Mouse (Mus musculus): Measurements from ENCODE around the gene Angptl8. TPM values are rescaled to one million over a fixed set of nuclear protein-coding genes. Genes with fewer than 3 reads are reported as not detected.
"Not testable (repeated sequence)": the region's sequence is repeated elsewhere in the genome, so short reads cannot be mapped to it uniquely, and the experiment has no call there.

Angptl8 gene
- total RNA-seq, 2 experiments from 2014 or later: not detected

GRCm38 (mm10) chr9:21847425-21847824 lies 12.1 kb downstream of the Angptl8 start:
- no peak for DNase-seq (ENCODE audit: extremely low spot score in 1 of 2, low spot score in 1 of 2)

- no peak for DNase-seq (ENCODE audit: extremely low spot score in 1 of 2, low spot score in 1 of 2)
These were observed 12.6 kb downstream of the Angptl8 start for GRCm38 (mm10) chr9:21847926-21848325.

- DNase-seq (ENCODE audit: extremely low spot score in 1 of 2, low spot score in 1 of 2): no peak
These were observed 14.7 kb downstream of the Angptl8 start for GRCm38 (mm10) chr9:21849691-21850677.

- DNase-seq (ENCODE audit: extremely low spot score in 1 of 2, low spot score in 1 of 2): no peak
These were observed 15.8 kb downstream of the Angptl8 start for GRCm38 (mm10) chr9:21851084-21851483.

GRCm38 (mm10) chr9:21852128-21853091 lies 17.1 kb downstream of the Angptl8 start, which contains the start of gene Dock6:
Gene Dock6 (minus strand): TSS chr9:21852635.
- peak; percentile 48 to 64 for DNase-seq (ENCODE audit: extremely low spot score in 1 of 2, low spot score in 1 of 2)

GRCm38 (mm10) chr9:21853961-21854360 lies 18.7 kb downstream of the Angptl8 start:
- no peak for DNase-seq (ENCODE audit: extremely low spot score in 1 of 2, low spot score in 1 of 2)

GRCm38 (mm10) chr9:21854894-21855293 lies 19.6 kb downstream of the Angptl8 start:
- no peak for DNase-seq (ENCODE audit: extremely low spot score in 1 of 2, low spot score in 1 of 2)

GRCm38 (mm10) chr9:21857501-21857900 lies 22.2 kb downstream of the Angptl8 start:
- DNase-seq (ENCODE audit: extremely low spot score in 1 of 2, low spot score in 1 of 2): no peak

GRCm38 (mm10) chr9:21858084-21858483 lies 22.8 kb downstream of the Angptl8 start:
- DNase-seq (ENCODE audit: extremely low spot score in 1 of 2, low spot score in 1 of 2): no peak

- DNase-seq (ENCODE audit: extremely low spot score in 1 of 2, low spot score in 1 of 2): no peak
These were observed 24.3 kb downstream of the Angptl8 start for GRCm38 (mm10) chr9:21859606-21860005.

- not testable (repeated sequence) for DNase-seq (ENCODE audit: extremely low spot score in 1 of 2, low spot score in 1 of 2)
These were observed 25.0 kb downstream of the Angptl8 start for GRCm38 (mm10) chr9:21860349-21860748.

GRCm38 (mm10) chr9:21862181-21862580 lies 26.9 kb downstream of the Angptl8 start:
- no peak for DNase-seq (ENCODE audit: extremely low spot score in 1 of 2, low spot score in 1 of 2)

GRCm38 (mm10) chr9:21865673-21866398 lies 30.5 kb downstream of the Angptl8 start:
- DNase-seq (ENCODE audit: extremely low spot score in 1 of 2, low spot score in 1 of 2): no peak

GRCm38 (mm10) chr9:21866641-21867040 lies 31.3 kb downstream of the Angptl8 start:
- no peak for DNase-seq (ENCODE audit: extremely low spot score in 1 of 2, low spot score in 1 of 2)

GRCm38 (mm10) chr9:21867726-21868125 lies 32.4 kb downstream of the Angptl8 start:
- DNase-seq (ENCODE audit: extremely low spot score in 1 of 2, low spot score in 1 of 2): no peak

GRCm38 (mm10) chr9:21869290-21869689 lies 34.0 kb downstream of the Angptl8 start:
- DNase-seq (ENCODE audit: extremely low spot score in 1 of 2, low spot score in 1 of 2): peak in 1 of 2 experiments; percentile 57

GRCm38 (mm10) chr9:21870879-21871524 lies 35.7 kb downstream of the Angptl8 start:
- DNase-seq (ENCODE audit: extremely low spot score in 1 of 2, low spot score in 1 of 2): peak; percentile 26 to 60

- no peak for DNase-seq (ENCODE audit: extremely low spot score in 1 of 2, low spot score in 1 of 2)
These were observed 36.9 kb downstream of the Angptl8 start for GRCm38 (mm10) chr9:21872204-21872603.

GRCm38 (mm10) chr9:21876601-21877000 lies 41.3 kb downstream of the Angptl8 start:
- DNase-seq (ENCODE audit: extremely low spot score in 1 of 2, low spot score in 1 of 2): no peak

Data from layer of hippocampus, postnatal 25 days (tissue).